Mouse (Mus musculus) spleen, adult 12 weeks (tissue): ENCODE results near the gene Bptf.
"Not testable (repeated sequence)": the region's sequence is repeated elsewhere in the genome, so short reads cannot be mapped to it uniquely, and the experiment has no call there.

Experiments used
- DNase-seq: peaks from one replicate; pipeline ENCODE4 v3.0.0; 2022; ENCODE audit warnings: low spot score

Gene Bptf

DNA sequence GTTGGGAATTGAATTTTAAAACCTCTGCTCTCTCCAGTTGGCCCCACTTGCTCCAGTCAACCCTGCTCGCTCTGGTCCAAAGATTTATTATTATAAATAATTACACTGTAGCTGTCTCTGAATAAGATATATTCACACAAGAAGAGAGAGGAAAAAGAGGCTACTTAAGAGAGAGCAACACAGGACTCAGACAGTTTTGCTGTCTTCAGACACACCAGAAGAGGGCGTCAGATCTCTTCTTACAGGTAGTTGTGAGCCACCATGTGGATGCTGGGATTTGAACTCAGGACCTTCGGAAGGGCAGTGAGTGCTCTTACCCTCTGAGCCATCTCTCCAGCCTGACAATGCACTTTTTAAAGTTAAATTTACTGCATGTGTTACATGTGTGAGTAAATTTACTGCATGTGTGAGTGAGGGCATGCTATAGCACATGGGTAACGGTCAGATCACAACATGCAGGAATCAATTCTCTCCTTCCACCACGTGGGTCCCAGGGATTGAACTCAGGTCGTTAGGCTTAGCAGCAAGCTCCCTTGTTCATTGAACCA lies 114.5 kb downstream of the Bptf start:
- DNase-seq: no peak

DNA sequence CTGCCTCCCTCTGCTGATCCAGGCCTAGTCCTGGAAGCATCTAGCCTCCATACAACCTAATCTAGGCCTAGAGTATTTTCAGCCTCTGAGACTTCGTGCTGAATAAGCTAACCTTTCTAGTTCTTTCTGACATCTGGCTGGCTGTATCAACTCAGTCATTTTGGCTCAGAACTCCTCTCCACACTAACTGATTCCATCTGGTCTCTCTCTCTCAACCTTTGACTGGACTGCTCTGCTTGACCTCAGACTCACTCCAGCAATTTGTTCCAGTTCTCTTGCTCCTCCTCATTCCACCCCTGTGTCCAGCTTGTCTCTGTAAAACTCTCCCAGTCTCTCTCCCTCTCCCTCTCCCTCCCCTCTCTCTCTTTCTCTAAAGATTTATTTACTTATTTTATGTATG lies 115.0 kb downstream of the Bptf start:
- no peak for DNase-seq

DNA sequence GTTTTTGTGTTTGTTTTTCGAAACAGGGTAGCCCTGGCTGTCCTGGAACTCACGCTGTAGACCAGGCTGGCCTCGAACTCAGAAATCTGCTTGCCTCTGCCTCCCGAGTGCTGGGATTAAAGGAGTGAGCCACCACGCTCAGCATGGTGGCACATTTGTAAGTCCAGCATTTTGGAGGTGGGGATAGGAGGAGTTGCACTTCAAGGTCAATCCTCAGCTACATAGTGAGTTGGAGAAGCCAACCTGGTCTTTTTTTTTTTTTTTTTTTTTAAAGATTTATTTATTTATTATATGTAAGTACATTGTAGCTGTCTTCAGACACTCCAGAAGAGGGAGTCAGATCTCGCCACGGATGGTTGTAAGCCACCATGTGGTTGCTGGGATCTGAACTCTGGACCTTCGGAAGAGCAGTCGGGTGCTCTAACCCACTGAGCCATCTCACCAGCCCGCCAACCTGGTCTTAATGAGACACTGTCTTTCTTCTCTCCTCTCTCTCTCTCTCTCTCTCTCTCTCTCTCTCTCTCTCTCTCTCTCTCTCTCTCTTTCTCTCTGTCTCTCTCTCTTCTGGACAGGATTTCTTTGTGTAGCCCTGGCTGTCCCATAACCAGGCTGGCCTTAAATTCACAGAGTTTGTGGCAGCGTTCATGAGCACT lies 116.3 kb downstream of the Bptf start:
- DNase-seq: not testable (repeated sequence)

DNA sequence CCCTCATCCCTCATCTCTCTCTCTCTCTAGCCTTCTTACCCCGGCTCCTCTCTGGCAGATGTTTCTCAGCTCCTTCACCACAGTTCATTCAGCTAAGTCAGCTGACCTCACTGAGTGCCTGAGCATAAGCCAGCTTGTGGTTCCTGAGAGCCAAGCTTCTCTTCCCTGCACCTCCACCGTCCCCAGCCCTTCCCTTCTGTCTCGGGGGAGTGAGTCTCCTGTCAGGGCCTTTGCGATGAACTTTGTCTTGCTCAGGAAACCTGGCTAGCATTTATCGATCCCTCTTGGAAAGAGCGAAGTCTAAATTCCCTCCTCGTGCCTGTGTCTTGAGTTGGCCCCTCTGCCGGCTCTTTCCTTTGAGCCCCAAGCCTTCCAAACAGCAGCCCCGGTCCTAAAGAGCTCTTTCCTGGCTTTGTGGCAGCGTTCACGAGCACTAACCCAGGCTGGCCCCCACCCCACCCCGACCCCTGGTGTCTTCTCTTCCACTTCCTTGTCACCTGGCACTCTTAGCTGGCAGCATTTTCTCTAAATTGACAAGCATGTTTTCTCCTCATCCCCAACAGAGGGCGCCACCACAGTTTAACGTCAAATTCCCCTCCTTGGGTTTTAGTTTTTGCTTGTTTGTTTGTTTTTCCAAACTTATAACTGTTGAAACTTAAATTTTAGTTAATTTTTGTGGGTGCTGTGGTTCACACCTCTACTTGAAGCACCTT lies 117.2 kb downstream of the Bptf start:
- DNase-seq: no peak

DNA sequence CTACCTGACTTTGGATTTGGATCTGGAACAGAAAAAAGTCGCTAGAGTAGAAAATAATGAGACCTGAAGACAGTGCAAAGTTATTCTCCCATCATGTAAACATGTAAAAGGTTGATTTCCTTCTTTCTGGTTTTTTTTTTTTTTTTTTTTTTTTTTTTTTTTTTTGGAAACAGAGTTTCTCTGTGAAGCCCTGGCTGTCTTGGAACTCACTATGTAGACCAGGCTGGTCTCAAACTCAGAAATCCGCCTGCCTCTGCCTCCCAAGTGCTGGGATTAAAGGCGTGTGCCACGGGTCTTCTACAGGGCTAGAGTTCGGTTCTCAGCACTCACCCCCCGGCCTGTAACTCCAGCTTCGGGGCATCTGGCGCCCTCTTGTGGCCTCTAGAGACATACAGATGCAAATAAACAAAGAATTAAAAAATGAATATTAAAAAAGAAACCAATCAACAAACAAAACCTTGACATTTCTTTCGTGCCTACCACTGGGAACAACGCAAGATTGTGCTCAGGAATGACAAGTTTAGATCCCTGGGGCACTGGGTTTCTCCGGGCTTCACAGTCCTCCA lies 117.8 kb downstream of the Bptf start:
- no peak for DNase-seq

DNA sequence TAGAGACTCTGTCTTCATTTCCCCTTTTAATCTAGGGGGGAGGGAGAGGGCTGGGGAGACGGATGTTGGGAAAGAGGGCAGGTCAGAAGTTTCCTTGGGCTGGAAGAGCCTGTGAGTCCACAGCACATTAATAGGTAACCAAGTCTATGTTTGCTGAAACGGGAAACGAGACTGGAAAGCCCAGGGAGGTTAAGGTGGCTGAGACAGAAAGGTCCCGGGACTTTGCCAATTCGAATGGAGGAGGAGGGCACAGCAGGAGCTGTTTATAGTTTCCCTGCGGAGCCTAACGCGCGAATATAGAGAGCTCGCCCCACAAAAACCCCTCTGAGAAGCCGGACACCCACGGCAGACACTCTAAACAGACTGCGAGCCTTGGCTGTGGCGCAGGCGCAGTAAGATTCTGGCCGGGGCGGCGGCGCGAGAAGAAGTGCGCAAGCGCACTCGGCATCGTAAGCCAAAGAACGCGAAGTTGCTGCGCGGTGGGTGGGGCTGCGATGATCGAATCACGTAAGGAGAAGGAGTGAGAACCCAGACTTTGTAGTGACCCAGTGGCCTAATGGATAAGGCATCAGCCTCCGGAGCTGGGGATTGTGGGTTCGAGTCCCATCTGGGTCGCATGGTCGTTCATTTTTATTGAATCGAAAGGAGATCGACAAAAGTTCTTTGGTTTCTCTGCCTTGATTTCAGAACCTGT lies 119.5 kb downstream of the Bptf start:
- peak; percentile 98 for DNase-seq

DNA sequence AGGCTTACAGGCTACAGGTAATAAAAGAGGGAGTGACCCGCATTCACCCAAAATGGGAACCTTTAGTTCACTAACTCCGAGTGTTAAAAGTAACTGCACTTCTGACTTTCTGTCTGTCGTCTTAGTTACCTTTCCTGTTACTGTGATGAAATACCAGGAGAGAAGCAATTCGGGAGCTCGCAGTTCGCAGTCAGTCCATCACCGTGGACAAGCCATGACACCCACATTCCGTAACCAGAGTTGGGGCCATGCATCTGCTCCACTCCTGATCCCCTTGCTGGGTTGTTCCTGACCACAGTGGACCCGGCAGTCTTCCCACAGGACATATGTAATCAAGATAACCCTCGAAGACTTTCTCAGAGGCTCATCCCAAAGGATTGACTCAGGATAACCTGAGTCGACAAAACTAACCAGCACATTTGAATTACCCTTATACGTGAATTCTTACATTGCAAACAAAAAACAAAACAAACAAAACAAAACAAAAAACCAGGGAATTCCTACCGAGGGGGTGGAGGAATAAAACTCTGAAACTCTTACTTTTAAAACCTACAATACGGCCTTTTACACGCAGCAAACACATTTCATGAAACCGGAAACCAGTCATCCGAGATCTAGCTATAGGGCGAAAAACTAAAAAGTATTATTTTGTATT lies 120.1 kb downstream of the Bptf start:
- no peak for DNase-seq

DNA sequence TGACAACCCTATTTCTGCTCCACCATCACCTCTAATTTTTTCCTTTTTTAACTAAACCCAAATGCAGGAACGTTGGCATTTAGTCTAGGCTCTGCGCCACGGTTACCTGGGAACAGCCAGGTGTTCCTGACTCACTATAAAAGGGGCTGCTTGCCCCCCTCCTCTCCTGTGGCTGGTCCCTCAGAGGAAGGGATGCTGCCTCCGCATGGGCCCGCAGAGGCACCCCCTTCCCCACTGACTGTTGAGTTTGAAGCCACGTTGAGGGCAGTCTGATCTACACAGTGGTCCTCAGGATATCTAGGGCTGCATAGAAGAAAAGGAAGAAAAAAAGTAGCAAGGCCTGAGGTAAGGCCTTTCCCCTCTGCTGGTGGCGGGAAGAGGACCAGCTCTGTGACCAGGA lies 120.8 kb downstream of the Bptf start:
- no peak for DNase-seq

DNA sequence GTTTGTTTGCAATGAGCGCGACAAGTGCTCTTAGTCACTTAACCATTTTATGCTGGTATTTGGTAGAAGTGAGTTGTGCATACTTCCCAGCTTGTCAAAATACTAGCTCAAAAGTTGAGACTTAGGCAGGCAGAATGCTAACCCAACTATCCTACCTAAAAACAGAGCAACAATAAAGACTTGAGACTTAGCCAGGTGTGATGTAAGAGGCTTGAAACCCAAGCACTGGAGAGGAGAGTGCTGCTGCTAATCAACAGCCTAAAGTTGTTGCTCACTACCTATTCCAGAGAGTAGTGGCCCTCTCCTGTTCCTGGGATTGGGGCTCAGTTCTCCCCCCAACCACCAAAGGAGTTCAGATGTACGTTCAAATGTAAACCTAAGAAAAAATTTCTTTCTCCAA lies 121.5 kb downstream of the Bptf start:
- DNase-seq: no peak

DNA sequence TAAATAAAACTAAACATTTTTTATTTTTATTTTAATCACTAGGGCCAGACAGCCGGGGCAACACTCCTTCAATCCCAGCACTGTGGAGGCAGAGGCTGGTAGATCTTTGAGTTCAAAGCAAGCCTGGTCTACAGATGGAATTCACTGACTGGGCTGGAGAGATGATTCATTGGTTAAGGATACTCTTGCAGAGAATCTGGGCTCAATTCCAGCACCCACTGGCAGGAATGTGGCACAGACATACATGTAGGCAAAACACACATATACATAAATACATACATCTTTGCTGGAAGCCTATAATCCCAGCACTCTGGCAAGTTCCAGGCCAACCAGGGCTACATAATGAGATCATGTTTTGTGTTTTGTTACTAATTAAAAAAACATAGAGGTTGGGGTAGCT lies 126.4 kb downstream of the Bptf start:
- DNase-seq: no peak

DNA sequence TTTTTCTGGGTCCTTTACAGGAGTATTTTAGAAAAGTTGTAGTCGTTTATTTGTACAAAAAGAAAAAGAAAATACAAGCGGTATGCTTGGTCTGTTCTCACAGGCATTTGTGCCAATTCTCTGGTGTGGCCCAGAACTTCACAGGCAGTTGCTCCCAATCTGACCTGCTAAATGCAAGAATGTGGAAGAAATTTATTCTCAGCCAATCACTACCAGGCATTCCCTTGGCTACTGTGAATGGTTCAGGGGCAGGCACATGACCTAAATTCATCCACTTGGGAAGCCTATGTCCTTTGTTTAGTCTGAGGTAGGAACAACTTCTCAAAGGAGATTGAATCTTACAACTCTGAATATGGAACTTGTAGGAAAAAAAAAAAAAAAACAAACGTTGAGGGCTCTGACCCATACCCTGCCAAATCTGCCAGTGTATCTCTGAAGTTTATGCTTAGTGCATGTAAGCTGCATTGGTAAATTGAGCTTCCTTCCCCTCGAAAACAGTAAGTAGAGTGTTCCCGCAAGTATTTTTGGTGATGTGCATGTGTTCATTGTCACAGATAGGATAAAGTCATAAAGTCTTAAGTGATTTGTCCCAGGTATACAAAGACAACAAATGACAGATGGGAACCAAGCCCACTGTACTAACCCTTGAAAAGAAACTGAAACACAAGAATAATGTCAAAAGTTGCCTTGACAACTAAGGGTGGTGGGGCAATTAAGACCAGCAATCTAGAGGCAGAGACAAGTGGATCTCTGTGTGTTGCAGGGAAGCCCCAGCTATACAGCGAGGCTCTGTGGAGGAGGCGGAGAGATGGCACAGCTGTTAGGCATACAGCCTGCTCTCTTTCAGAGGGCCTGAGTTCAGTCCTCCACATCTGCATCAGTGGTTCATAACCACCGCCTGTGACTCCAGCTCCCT lies 129.9 kb downstream of the Bptf start:
- no peak for DNase-seq

DNA sequence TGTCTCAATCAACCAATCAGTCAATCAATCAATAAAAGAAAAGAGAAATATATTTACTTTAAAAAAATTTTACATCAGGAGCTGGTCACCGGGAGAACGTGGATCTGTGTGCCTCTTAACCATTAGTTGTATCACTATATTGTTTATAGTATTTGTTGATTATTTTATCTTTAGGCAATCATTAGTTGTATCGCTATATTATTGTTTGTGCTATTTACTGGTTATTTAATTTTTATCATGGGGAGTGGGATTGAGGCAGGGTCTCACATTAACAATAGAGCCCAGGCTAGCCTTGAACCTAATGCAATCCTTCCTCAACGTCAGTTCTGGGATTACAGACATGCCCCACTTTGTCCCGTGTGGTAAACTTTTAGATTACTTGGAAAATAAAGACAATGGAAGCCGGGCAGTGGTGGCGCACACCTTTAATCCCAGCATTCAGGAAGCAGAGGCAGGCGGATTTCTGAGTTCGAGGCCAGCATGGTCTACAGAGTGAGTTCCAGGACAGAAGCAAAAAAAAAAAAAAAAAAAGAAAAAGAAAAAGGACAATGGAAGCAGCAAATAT lies 131.9 kb downstream of the Bptf start:
- no peak for DNase-seq

DNA sequence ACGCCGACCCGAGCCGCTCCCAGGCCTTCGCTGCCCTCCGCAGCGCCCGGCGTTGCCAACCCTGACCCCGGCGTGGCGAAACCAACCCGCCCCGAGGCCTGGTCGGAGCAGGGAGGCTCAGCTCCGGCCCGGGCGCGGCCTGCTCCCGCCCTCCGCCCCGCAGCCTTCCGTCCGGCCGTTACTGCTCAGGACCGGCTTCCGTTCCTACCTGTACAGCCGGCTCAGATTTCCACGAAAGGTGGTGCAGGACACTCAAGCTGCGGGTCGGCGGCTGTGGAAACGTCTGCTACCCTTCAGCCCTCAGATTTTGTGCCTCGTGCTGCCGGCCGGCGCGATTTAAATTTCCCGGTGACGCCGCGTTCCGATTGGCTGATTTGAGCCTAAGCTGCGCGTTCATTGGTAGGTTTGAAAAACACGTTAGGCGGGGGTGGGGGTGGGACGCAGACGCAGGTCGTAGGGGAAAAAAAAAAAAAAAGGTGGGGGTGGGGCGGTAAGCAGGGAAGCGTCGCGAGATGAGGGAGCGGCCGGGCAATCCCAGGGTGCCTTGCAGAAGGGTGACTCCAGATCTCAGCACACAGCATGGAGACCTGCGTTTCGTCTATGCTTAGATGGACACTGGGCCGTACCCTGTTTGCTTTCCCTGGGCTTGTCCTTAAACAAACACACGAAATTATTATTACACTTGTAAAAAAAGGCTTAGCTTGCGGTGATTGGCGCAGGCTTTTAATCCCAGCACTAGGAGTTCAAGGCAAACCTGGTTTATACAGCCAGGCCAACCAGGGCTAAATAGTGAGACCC lies 132.6 kb downstream of the Bptf start, which contains the start of gene Kpna2:
TSS of gene Kpna2 (minus strand) at position 391 of the 798 bp plus-strand sequence.
- DNase-seq: peak; percentile 83

DNA sequence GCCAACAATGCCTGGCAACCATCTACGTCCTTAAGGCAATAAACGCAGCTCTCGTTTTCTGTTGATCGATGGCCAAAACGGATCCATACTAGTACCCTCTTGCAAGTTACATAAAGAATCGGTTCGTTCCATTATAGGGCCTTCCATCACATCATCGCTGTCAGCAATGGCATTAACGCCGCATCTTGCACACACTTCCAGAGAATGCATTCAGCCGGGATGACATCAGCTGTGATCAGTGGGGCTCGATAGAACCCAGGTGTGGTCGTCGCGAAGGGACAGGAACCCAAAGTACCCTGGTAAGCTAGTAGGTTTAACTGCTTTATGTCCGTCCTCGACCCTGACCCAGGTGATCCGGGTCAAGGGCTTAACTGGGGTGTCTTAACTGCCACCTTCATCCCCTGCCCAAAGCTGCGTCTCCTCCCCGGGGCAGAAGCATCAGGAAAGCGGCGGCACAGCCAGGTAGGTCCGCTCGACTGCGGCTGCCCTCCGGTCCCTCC lies 133.2 kb downstream of the Bptf start:
- DNase-seq: peak; percentile 14

DNA sequence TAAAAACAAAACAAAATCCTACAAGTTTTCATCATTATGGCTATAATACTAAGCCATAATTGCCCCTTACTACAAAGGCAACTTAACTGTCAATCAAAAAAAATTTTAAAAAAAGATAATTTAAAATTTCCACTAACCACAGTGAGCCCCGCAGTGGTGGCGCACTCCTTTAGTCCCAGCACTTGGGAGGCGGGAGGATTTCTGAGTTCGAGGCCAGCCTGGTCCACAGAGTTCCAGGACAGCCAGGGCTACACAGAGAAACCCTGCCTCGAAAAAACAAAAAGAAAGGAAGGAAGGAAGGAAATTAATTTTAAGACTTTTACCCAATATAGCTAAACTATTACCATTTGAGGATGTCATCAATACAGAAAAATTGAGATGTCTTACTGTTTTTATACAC lies 134.0 kb downstream of the Bptf start:
- DNase-seq: no peak

DNA sequence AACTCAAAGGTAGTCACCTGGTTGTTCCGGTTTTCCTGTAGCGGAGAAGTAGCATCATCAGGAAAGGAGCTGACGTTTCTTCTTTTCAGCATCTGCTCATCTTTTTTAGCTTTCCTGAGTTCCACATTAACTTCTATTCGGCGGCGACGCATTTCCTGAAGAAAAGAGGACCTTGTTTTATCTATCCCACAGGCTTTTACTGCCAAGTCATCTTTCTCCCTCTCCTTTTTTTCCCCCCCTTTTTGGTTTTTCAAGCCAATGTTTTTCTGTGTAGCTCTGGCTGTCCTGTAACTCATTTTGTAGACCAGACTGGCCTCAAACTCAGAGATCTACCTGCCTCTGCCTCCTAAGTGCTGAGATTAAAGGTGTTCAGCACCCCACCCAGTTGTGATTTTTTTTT lies 135.4 kb downstream of the Bptf start:
- DNase-seq: not testable (repeated sequence)

DNA sequence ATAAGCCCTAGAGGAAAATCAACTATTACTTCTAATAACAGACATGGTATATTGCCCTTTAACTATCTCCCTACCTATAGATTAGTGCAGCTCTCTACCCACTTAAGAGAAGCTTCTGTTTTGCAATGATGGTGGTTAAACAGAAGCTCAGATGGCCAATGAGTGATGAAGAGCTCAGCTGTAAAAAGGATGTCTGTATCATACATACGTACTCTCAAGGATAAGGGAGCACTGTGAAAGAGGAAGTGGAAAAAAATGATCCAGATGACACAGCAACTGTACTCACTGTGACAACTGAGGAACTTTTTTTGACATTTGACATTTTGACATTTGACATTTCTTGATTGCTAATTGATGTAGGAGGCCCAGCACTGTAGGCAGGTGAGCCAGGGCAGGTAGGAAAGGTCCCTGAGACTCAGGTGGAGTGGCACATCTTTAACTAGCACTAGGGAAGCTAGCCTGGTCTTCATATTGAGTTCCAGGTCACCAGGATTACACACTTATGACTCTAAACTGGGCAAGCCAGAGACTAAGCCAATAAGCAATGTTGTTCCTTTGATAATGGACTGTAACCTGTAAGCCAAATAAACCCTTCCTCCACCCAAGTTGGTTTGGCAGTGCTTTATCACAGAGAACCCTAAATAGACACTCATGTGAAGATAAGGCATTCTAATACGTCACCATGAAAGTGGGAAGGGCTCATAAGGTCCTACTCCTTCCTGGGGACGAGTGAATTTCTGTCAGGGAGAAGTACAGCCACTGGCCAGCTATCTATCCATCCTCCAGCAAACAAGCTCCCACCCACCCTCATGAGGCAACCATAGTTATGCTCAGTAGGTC lies 137.5 kb downstream of the Bptf start:
- no peak for DNase-seq

DNA sequence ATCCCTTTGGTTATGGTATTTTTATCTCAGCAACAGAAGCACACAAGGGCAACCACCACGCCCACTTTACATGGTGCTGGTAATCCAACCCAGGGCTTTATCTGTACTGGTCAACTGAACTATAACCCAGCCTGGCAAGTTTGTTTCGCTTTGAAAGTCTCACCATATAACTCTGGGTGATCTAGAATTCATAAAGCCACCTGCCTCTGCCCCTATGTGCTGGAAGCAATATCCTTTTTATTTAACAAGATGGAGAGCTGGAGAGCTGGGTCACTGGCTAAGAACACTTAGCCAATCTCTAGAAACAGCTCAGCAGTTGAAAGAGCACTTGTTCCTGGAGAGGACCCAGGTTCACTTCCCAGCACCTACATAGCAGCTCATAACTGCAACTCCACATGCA lies 144.5 kb downstream of the Bptf start:
- DNase-seq: no peak
